Mouse (Mus musculus) embryonic stem cell, embryonic (primary cell): Measurements from ENCODE around the gene Sbk1.

ENCODE experiments used
- CTCF ChIA-PET, 4 experiments: fragments of 300-600 bp in 2 of 4; fragments of 350-600 bp in 2 of 4; sonication (Branson Sonifier 250); formaldehyde crosslinking; loops; one replicate each; lab custom pipeline; 2022; ENCODE audit warnings: inconsistent platforms in 2 of 4; lab: Charles Lee
- POLR2A ChIA-PET, 4 experiments: fragments of 300-600 bp in 2 of 4; fragments of 350-600 bp in 2 of 4; sonication (Branson Sonifier 250); formaldehyde crosslinking; loops; one replicate each; lab custom pipeline; 2022; ENCODE audit warnings: antibody characterized with exemption in 4 of 4, inconsistent platforms in 1 of 4; lab: Charles Lee

The Sbk1 gene

DNA sequence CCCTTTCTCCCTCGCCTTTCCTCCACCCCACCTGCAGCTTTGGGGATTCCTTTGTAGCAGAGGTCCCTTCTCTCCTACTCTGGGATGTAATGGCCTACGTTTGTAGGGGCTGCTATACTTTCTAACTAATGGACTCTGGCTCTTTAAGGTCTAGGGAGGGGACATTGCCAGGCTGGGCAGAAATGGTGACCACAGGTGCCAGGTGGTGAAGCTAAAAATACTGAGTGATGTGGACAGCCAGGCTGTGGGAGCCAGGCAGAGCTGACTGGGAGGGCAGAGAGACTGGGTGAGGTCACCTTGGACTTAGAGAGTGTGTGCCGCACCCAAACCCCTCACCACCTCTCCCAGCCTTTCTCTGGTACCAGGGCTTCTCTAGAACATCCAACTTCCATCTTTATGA lies 20.7 kb upstream of the Sbk1 start:
- ChIA-PET CTCF (interaction anchor here in 1 of 4 experiments (0.5 kb wide), 1 partner anchor 10 kb away, joined by 3 read pairs; no protein-coding TSS in a partner anchor), POLR2A (interaction anchor here in 2 of 4 experiments (0.6 to 1.8 kb wide), 4 partner anchors 20 to 827 kb away, joined by 3 to 4 read pairs (median 3); no protein-coding TSS in a partner anchor)

DNA sequence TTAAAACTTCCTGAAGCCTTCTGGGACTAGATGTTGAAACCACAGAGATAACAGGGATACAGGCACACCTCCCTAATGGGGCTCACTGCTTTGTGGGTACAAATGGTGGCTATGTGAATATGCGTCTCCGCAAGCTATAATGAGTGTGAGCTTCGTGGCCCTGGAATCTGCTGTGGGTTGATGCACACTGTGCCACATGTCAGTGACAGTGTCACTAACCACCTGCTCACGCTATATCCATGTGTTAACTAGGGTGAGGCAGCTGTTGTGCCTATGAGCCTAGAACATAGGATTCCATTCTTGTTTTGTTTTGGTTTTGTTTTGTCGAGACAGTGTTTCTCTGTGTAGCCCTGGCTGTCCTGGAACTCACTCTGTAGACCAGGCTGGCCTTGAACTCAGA lies 20.2 kb upstream of the Sbk1 start:
- ChIA-PET POLR2A (interaction anchor here in 2 of 4 experiments (1.0 to 1.8 kb wide), 4 partner anchors 19 to 36 kb away, joined by 3 to 4 read pairs (median 3); no protein-coding TSS in a partner anchor), CTCF (interaction anchor here in 1 of 4 experiments (0.5 kb wide), 1 partner anchor 10 kb away, joined by 3 read pairs; no protein-coding TSS in a partner anchor)

DNA sequence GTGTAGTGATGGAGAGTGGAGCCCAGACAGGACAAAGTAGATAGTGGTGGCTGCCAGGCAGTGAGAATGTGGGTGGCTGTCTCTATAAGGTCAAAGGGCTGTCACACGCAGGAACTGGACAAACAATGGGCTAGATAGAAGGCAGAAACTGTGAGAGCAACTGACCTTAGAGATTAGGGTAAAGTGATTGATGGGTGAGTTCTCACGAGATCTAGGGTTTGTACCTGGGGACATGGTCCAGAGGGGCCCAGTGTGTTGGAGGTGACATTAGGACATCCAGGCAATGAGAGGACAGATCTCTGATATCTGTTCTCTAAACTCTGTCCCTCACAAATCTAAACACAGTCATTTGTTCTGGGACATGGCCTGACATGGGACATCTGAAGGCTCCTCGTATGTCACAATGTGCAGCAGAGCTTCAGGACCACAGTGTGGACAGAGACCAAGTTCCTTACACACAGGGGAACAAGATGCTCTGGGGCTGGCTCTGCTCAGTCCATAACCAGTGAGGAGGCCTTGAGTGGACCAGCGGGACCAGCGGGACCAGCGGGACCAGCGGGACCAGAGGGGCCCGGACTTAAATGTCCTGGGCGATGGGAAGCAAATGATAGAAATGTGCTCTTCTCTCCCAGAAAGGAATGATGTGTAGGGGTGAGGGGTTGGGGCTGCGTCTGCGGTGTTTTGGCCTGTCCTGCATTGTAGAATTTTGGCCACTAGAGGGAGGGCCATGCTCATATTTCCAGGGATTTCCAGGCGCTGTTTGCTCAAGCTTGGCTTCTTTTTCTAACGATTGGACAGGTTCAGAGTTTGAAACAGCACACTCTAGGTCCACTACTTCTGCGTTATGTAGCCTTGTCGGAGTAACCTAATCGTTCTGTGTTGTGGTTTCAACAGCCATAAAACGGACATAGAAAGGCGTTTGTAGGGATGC lies 11.9 kb upstream of the Sbk1 start:
- POLR2A ChIA-PET, result interaction anchor here in 3 of 4 experiments (0.6 to 2.9 kb wide), 8 partner anchors 11 to 117 kb away, joined by 3 to 16 read pairs (median 3); partner anchors contain the start of genes Sbk1 (in 2 of the 3) and Spns1 (in 1 of the 3)
- CTCF ChIA-PET, result interaction anchor here (0.5 to 2.0 kb wide), 39 partner anchors 9 to 242 kb away, joined by 3 to 12 read pairs (median 4); partner anchors contain the start of genes Spns1 (in 3 of the 4), Sbk1 (in 2 of the 4) and Sh2b1 (in 1 of the 4)

DNA sequence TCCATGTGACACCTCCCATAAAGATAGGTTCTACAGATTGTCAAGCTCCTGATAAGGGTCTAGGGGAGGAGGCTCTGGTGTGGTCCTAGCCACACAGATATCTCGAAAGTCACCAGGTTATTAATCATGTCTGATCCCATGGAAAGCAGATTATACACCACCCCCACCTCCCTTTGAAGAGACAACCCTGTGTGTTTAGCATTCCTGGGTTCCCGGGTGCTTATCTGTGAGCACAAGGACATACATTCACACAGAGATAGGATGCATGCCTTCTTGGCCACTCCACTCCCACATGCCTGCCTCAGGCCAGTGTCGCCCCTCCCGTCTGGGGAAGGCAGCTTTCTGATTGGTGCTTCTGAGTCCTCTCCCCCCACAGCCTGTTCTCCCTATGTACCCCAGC lies 10.6 kb upstream of the Sbk1 start:
- ChIA-PET CTCF (interaction anchor here in 3 of 4 experiments (0.6 to 1.7 kb wide), 5 partner anchors 10 to 552 kb away, joined by 3 to 12 read pairs (median 6); partner anchors contain the start of genes Spns1 (in 2 of the 3) and Sbk1 (in 1 of the 3)), POLR2A (interaction anchor here in 1 of 4 experiments (0.7 to 2.9 kb wide), 4 partner anchors 9 to 116 kb away, joined by 3 to 16 read pairs (median 4); partner anchors contain the start of genes Sbk1 and Spns1)

DNA sequence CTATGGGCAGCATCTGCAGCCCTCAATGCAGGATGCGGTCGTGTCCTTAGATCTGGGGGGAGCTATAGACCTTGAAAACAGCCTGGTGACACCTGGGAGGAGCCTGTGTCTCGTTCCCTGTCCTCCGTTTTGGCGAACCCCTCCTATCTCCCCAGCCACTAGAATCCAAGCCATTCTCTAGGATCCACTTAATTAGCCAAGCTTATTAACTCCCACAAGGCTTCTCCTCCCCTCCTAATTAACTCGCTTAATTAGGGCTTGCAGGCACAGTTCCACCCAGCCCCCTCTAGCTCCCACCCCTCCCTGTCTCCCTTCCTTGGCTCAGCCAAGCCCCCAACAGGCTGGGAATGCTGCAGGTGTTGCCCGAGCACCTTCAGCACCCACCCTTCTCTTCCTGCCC lies 8.5 kb upstream of the Sbk1 start:
- ChIA-PET POLR2A (interaction anchor here in 2 of 4 experiments (0.7 to 1.0 kb wide), 3 partner anchors 8 to 255 kb away, joined by 3 to 4 read pairs (median 3); partner anchors contain the start of gene Sbk1 (in 1 of the 2)), CTCF (interaction anchor here in 2 of 4 experiments (0.6 to 0.7 kb wide), 3 partner anchors 9 to 145 kb away, joined by 3 to 8 read pairs (median 3); partner anchors contain the start of gene Spns1 (in 1 of the 2))

DNA sequence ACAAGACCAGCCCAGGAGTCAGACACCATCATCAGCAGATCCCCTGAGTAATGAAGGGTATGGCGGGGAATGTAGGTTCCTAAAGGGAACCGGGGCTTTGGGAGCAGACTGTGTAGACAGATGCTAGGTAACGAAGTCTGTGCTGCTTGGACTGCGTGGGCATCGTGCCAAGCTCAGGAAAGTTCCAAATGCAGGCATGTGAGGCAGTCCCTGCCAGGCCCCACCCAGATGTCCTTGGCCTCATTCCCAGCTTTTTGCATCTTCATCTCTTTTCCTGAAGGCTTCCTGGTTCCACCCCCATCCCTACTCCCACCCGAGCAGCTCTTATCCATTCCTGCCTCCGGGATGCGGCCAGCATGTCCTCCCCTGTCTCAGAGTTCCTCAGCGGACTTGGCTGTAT lies 6.5 kb upstream of the Sbk1 start:
- POLR2A ChIA-PET, result interaction anchor here in 2 of 4 experiments (1.1 to 1.5 kb wide), 2 partner anchors 9 to 11 kb away, joined by 3 to 4 read pairs; no protein-coding TSS in a partner anchor
- CTCF ChIA-PET, result no interaction called here

DNA sequence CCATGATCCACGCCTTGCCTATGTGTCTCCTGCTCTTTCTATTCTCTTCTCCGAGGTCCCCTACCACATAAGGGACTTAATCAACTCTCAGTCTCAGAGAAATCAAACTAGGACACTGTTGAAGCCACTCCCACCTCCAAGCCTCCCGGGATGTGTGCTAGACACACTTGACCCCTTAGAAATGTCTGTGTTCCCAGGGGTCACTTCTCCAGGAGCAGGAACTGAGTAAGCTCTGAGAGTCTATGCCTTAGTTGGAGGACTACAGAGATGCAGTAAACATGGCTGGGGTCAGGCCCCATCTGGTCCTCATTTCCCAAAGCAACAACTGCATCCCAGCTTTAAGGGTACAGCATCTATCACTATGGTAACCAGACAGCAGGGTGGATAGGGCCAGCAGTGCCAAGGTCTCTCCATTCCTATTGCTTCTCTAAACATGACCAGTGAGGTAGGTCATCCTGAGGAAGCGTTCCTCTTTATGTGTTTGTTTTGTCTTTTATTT lies 6.0 kb upstream of the Sbk1 start:
- CTCF ChIA-PET, result interaction anchor here in 2 of 4 experiments (0.6 to 0.7 kb wide), 2 partner anchors 170 to 194 kb away, joined by 3 to 4 read pairs; no protein-coding TSS in a partner anchor
- POLR2A ChIA-PET, result interaction anchor here in 3 of 4 experiments (0.6 to 1.5 kb wide), 3 partner anchors 8 to 499 kb away, joined by 3 to 4 read pairs (median 3); no protein-coding TSS in a partner anchor

DNA sequence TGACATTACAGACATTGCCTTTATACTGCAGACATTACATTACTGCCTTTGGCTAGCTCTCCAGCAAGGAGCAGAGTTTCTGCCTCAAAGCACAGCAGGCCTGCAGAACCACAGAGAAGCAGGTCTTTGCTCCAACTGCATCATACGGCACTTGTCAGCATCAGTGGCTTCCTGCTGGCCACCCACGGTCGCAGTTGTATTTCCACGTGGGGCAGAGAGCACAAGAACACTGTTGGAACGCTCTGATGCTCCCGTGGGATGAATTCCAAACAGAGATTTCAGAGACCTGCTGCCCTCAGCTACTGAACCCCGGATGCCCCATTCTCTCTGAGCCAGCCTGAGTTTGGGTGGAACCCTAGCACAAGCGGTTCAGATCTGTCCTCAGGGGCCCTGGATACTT lies 4.8 kb upstream of the Sbk1 start:
- POLR2A ChIA-PET, result interaction anchor here in 2 of 4 experiments (0.5 to 1.0 kb wide), 2 partner anchors 21 to 78 kb away, joined by 3 read pairs; no protein-coding TSS in a partner anchor
- CTCF ChIA-PET, result no interaction called here

DNA sequence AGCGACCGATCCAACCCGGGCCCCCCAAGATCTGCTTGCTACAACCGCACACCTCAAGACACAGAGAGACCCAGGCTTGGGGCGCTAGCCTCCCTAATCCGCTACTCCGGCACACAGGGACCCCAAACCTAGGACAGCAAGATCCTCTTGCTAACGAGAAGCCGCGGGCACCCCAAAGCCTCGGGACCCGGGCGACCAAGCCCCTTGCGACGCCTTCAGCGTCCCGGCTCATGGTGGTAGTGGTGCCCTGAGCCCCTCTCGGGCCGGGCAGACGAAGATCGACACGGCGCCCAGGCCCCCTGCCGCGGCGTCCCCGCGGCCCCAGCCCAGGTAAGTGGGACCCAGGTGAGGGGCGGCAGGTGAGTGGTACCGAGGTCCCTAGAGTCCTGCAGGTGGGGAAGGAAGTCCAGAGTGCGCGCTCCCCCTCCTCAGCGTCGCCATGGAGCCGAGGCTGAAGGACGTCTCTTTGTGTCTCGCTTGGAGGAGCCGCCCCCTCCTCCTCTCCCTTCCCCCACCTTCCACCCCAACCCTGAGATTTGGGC lies 422 bp downstream of the Sbk1 start:
- ChIA-PET CTCF (interaction anchor here in 2 of 4 experiments (0.6 to 1.4 kb wide), 4 partner anchors 12 to 130 kb away, joined by 3 to 6 read pairs (median 4); no protein-coding TSS in a partner anchor), POLR2A (interaction anchor here in 3 of 4 experiments (0.6 to 4.3 kb wide), 27 partner anchors 9 to 1829 kb away, joined by 3 to 35 read pairs (median 4); partner anchors contain the start of genes Bola2 (in 1 of the 3), Lat (in 1 of the 3) and Sh2b1 (in 1 of the 3))

DNA sequence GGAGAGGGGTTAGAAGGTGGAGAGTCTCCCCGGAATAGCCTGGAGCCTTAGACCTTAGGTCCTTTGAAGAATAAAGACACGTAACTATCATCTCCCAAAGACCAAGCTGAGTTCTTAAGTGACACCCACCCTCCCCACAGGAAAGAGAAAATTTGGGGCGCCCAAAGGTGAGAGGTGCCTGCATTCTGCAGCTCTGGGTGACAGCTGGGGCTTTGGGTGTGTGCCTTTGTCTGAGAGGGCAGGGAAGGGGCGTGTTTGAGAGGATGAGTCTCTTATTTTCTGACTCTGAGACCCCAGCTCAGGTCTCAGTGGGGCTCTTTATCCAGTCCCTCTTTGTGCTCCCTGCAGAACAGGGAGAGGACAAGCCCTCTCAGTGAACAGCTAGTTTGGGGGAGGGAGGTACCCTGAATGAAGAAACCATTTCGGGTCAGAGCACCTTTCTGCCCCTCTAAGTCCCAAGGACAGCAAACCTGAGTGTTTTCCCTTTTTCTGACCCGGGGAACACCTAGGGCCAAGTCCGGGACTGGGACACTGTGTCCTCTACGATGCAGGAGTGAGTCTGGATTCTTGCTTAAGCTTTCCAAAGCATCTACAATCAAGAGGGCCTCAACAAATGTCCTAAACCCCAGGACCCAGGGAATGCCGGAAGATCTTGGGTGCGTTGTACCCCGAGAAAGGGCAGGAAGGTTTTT lies 1.1 kb downstream of the Sbk1 start:
- ChIA-PET POLR2A (interaction anchor here in 2 of 4 experiments (0.6 to 3.6 kb wide), 20 partner anchors 12 to 1829 kb away, joined by 3 to 15 read pairs (median 3); partner anchors contain the start of gene Lat (in 1 of the 2)), CTCF (interaction anchor here in 1 of 4 experiments (0.6 kb wide), 1 partner anchor 110 kb away, joined by 4 read pairs; no protein-coding TSS in a partner anchor)

DNA sequence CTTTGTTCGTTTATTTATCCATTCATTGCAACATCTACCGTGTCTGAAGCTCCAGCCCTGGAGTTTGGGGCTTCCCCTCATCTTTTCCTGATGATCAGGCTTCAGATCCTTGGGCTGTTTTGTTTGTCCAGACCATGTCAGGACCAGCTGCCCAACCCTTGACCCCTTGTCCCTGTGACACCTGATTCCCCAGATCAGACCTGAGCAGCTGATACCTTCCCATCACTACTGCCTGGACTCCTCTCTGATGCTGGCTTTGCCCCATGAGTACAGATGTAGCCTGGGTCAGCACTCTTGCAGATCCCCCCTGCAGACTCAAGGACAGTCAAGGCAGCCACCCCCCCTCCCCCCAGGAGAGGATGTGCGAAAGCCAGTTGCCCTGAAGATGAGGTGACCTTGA lies 1.7 kb downstream of the Sbk1 start:
- POLR2A ChIA-PET, result interaction anchor here in 3 of 4 experiments (0.6 to 3.6 kb wide), 20 partner anchors 8 to 348 kb away, joined by 3 to 15 read pairs (median 3); no protein-coding TSS in a partner anchor
- CTCF ChIA-PET, result interaction anchor here in 1 of 4 experiments (0.8 kb wide), 1 partner anchor 28 kb away, joined by 3 read pairs; no protein-coding TSS in a partner anchor

DNA sequence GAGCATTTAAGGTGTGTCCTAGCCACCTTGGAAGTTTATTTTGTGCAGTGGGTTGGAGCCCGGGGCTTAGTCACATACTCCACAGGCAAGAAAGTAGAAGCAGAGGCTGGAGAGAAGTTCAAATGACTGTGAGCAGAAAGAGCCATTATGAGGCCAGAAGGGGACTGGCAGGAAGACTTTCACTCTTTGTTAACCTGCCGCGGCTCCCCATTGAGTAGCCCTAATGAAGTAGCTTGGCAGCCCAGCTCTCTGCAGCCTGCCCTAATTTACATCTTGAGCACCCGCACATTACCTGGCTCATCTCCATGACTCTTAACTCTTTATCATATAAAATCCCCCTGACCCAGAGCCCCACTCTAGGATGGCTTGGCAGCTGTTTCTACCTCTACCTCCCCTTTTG lies 2.2 kb downstream of the Sbk1 start:
- ChIA-PET POLR2A (interaction anchor here in 3 of 4 experiments (0.6 to 3.6 kb wide), 22 partner anchors 8 to 119 kb away, joined by 3 to 15 read pairs (median 3); no protein-coding TSS in a partner anchor), CTCF (interaction anchor here in 1 of 4 experiments (0.8 to 2.8 kb wide), 2 partner anchors 14 to 29 kb away, joined by 3 to 10 read pairs; no protein-coding TSS in a partner anchor)

DNA sequence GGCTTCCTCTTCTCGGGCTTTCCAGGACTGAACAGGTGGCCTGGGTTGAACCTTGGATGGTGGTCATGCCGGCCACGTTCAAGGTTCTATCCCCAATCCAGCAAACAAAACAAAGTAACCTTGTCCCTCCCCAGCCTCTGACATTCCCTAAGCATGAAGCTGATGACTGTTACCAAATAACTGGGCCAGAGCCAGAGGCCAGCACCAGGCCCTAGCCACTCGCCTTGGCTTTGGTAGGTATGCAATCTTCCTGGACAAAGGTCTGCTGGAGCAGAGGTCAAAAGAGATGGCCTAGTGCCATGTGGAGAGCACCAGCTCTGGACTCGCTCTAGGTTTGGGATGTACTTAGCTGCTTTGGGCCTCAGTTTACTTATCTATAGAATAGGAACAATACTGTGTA lies 3.3 kb downstream of the Sbk1 start:
- POLR2A ChIA-PET, result interaction anchor here in 2 of 4 experiments (1.1 to 3.6 kb wide), 11 partner anchors 9 to 70 kb away, joined by 3 to 15 read pairs (median 4); no protein-coding TSS in a partner anchor
- CTCF ChIA-PET, result interaction anchor here in 1 of 4 experiments (2.8 kb wide), 1 partner anchor 15 kb away, joined by 10 read pairs; no protein-coding TSS in a partner anchor

DNA sequence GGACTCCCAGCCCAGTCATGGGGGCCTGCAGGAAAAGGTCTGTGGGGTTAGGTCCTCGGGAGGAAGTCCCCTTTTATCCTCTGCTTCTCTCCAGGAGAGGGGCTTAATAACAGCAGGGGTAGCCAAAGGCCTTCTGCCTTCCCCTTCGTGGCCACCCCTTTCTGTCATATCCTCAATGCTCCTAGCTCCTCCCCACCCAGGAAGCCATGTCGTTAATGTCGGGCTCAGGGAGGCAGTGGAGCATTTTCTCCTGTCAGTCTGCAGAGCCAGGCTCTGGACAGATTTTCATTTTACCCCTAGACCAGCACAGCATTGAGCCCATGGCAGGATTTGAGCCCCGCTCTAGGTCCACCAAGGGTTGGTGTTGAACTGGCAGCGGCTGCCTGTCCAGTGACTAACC lies 3.9 kb downstream of the Sbk1 start:
- ChIA-PET POLR2A (interaction anchor here in 2 of 4 experiments (1.1 to 3.6 kb wide), 7 partner anchors 9 to 24 kb away, joined by 3 to 15 read pairs (median 4); no protein-coding TSS in a partner anchor), CTCF (interaction anchor here in 1 of 4 experiments (2.8 kb wide), 1 partner anchor 16 kb away, joined by 10 read pairs; no protein-coding TSS in a partner anchor)

DNA sequence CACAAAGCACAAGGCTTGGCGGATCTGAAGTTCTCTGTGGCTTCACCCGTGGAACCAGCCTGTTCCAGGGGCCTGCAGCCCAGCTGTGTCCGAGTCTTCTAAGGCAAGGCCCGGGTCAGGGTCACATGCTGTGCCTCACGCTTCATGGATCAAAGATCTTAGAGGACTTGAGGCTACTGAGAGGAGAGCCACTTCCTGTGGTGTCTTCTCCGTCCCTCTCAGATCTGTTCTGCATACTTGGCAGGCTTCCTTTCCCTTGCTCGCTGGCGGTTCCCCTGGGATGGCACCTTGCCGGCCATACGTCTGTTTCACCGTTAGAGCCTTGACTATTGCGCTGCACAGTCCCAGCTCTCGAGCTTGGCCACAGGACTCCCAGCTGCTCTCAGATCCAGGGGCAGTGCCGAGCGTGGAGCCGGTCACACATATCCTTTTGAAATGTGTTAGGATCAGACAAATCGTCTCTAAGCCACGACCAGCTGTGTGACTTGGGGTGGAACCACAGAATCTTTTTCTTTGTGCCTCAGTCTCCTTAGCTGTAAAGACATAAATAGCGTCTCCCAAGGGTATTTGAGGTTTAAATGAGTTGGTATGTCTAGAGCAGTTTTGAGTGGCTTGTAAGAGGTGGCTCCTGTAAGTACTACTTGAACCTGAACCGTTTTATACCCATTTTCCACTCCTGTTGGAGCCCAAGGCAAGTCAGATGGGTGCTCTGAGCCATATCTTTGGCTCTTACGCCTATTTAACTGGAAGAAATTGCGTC lies 5.3 kb downstream of the Sbk1 start:
- POLR2A ChIA-PET, result interaction anchor here in 1 of 4 experiments (0.6 to 1.6 kb wide), 2 partner anchors 11 to 15 kb away, joined by 4 read pairs; no protein-coding TSS in a partner anchor
- CTCF ChIA-PET, result no interaction called here
